Mouse (Mus musculus) lung, postnatal 25 days (tissue): ENCODE measurements around the gene Supt20.

ENCODE experiments used
- DNase-seq: peaks from one replicate; pipeline ENCODE4 v3.0.0; 2022; ENCODE audit warnings: low spot score

Supt20 gene

GRCm38 (mm10) chr3:54692202-54693055 is at the start of gene Supt20:
TSS of gene Supt20 (plus strand) at chr3:54692807.
- peak; percentile 94 for DNase-seq

- no peak for DNase-seq
Measured at GRCm38 (mm10) chr3:54642851-54643250, 49.8 kb upstream of the Supt20 start.

- no peak for DNase-seq
Measured at GRCm38 (mm10) chr3:54647583-54647982, 45.0 kb upstream of the Supt20 start.

GRCm38 (mm10) chr3:54651576-54651975 is 41.0 kb upstream of the Supt20 start:
- DNase-seq: no peak

- DNase-seq: no peak
Measured at GRCm38 (mm10) chr3:54654169-54654568, 38.4 kb upstream of the Supt20 start.

- no peak for DNase-seq
Measured at GRCm38 (mm10) chr3:54657090-54657489, 35.5 kb upstream of the Supt20 start.

- DNase-seq: no peak
Measured at GRCm38 (mm10) chr3:54657888-54658626, 34.5 kb upstream of the Supt20 start.

- DNase-seq: no peak
Measured at GRCm38 (mm10) chr3:54659736-54660135, 32.9 kb upstream of the Supt20 start.

- no peak for DNase-seq
Measured at GRCm38 (mm10) chr3:54662411-54662810, 30.2 kb upstream of the Supt20 start.

GRCm38 (mm10) chr3:54668141-54668540 is 24.5 kb upstream of the Supt20 start:
- no peak for DNase-seq

- DNase-seq: no peak
Measured at GRCm38 (mm10) chr3:54668722-54669121, 23.9 kb upstream of the Supt20 start.

GRCm38 (mm10) chr3:54669559-54669958 is 23.0 kb upstream of the Supt20 start:
- no peak for DNase-seq

- no peak for DNase-seq
Measured at GRCm38 (mm10) chr3:54672111-54672510, 20.5 kb upstream of the Supt20 start.

GRCm38 (mm10) chr3:54672557-54673529 is 19.8 kb upstream of the Supt20 start:
- DNase-seq: no peak

GRCm38 (mm10) chr3:54676818-54677217 is 15.8 kb upstream of the Supt20 start:
- DNase-seq: no peak

- DNase-seq: no peak
Measured at GRCm38 (mm10) chr3:54681310-54682204, 11.1 kb upstream of the Supt20 start.

GRCm38 (mm10) chr3:54685202-54685601 is 7.4 kb upstream of the Supt20 start:
- no peak for DNase-seq

- DNase-seq: peak; percentile 10
Measured at GRCm38 (mm10) chr3:54687245-54687644, 5.4 kb upstream of the Supt20 start.

- no peak for DNase-seq
Measured at GRCm38 (mm10) chr3:54689091-54689490, 3.5 kb upstream of the Supt20 start.

- no peak for DNase-seq
Measured at GRCm38 (mm10) chr3:54693056-54693415, 429 bp downstream of the Supt20 start.

- no peak for DNase-seq
Measured at GRCm38 (mm10) chr3:54699759-54700301, 7.2 kb downstream of the Supt20 start.
